Mouse (Mus musculus) forebrain, postnatal 0 days (tissue): ENCODE data around the gene Dab1. TPM values are rescaled to one million over a fixed set of nuclear protein-coding genes. Genes with fewer than 3 reads are reported as not detected.
A peak's percentile ranks its signal among the peaks of the same experiment; 100 is the strongest.

Experiments used
- ATAC-seq: fragments of 200-750 bp; cut with Nextera tagmentation; 2 replicates; pipeline ENCODE4 v1.8.0; 2017; ENCODE audit warnings: mild to moderate bottlenecking, moderate library complexity
- DNase-seq: peaks from one replicate; pipeline ENCODE4 v3.0.0-alpha.2; 2015
- H3K27ac ChIP-seq: fragments of 300-500 bp; sonication (generic); 2 replicates; pipeline ENCODE4 v1.5.1; 2014; ENCODE audit warnings: low read depth, mild to moderate bottlenecking, antibody characterized with exemption, low read length, moderate library complexity, mixed read lengths
- H3K27me3 ChIP-seq: fragments of 300-500 bp; sonication (generic); 2 replicates; pipeline ENCODE4 v1.6.1; 2014; ENCODE audit warnings: mild to moderate bottlenecking, low read length, mixed read lengths; ENCODE audit not compliant: insufficient read depth
- H3K36me3 ChIP-seq: fragments of 300-500 bp; sonication (generic); 2 replicates; pipeline ENCODE4 v1.6.1; 2014; ENCODE audit warnings: mild to moderate bottlenecking, moderate library complexity; ENCODE audit not compliant: insufficient read depth
- H3K4me1 ChIP-seq: fragments of 300-500 bp; sonication (generic); 2 replicates; pipeline ENCODE4 v1.6.1; 2014; ENCODE audit warnings: antibody characterized with exemption; ENCODE audit not compliant: insufficient read depth
- H3K4me2 ChIP-seq: fragments of 300-500 bp; sonication (generic); 2 replicates; pipeline ENCODE4 v1.6.1; 2014; ENCODE audit warnings: low read depth, mild to moderate bottlenecking, moderate library complexity
- H3K4me3 ChIP-seq: fragments of 300-500 bp; sonication (generic); 2 replicates; pipeline ENCODE4 v1.5.1; 2014; ENCODE audit warnings: low read depth, low read length, mixed read lengths
- H3K9ac ChIP-seq: fragments of 300-500 bp; sonication (generic); 2 replicates; pipeline ENCODE4 v1.6.1; 2014; ENCODE audit warnings: mild to moderate bottlenecking
- H3K9me3 ChIP-seq: fragments of 300-500 bp; sonication (generic); 2 replicates; pipeline ENCODE4 v1.6.1; 2016; ENCODE audit warnings: low read length
- CTCF ChIP-seq: sonication (generic); IDR thresholded peaks from 2 replicates; pipeline ENCODE4 v1.5.1; 2016; ENCODE audit warnings: antibody characterized with exemption, control low read depth, low read depth
- WGBS: fragments of 180-500 bp; shearing (Covaris S2); extraction: QIAGEN DNeasy Blood & Tissue Kit; methylation state at CpG from one replicate; pipeline ENCODE4 v1.1.7; 2014; 5-methylcytosine and 5-hydroxymethylcytosine counted together
- polyA plus RNA-seq: library from polyadenylated mRNA; unstranded; fragments of >200 nt; fragmentation: Nextera tagmentation; extraction: Ambion mirVana; gene quantifications from 2 replicates; pipeline ENCODE4 v1.2.1, GENCODE M21; 2015
- total RNA-seq: library from RNA; depleted of rRNA; stranded (reverse); fragments of >200 nt; gene quantifications from 2 replicates; pipeline ENCODE4 v1.2.3, GENCODE M21; 2014

Dab1 gene
- total and polyA plus RNA-seq, 2 experiments from 2014 or later = 64.8 to 141 TPM

- H3K9ac ChIP-seq = no peak overlapping the region
- no peaks in the 10 kb centered on the region for H3K27me3 ChIP-seq
- ATAC-seq (peak; percentile 32; the same call in 1 of the 2 replicates), DNase-seq (peak; percentile 60)
- H3K27ac ChIP-seq = no peak overlapping the region
- H3K36me3 ChIP-seq = no peaks in the 10 kb centered on the region
- peak; percentile 71 for TF ChIP-seq CTCF
- H3K4me3 ChIP-seq = no peak overlapping the region
- H3K4me2 ChIP-seq = 0 out of 2 replicates have a peak overlapping the region, but pooled peaks have one; percentile 24
- WGBS = 5% methylated on average over 10 of the region's 10 CpGs
- H3K4me1 ChIP-seq = no peaks in the 10 kb centered on the region
- no peaks in the 10 kb centered on the region for H3K9me3 ChIP-seq
These were observed 895.4 kb downstream of the Dab1 start for GRCm38 (mm10) chr4:104514568-104515000.

DNA sequence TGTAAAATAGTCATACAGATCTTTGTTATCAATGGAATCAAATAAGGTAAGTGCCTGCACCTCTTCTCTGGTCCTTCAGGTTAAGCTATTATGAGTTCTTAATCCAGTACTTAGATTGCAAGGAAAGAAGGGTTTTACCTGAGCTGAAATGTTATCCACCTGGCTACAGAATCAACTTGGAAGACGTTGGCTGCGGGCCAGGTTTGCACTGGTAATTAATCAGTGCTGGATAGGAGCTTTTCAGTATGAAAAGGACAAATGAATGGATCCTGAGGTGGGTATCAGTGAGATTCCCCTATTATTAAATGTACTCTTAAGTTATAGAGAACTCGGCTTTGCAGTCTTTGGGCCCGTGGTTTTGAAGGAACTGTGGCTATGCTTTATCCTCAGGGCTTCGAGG is 896.5 kb downstream of the Dab1 start:
- Histone ChIP-seq H3K4me1 (no peaks in the 10 kb centered on the region), H3K4me2 (no peak overlapping the region), H3K9me3 (no peaks in the 10 kb centered on the region), H3K36me3 (no peaks in the 10 kb centered on the region), H3K27me3 (no peaks in the 10 kb centered on the region), H3K9ac (no peak overlapping the region), H3K27ac (no peak overlapping the region), H3K4me3 (no peak overlapping the region)
- WGBS = 36% methylated on average over 5 of the region's 5 CpGs
- ATAC-seq (no peak), DNase-seq (no peak)
- TF ChIP-seq CTCF = no peak

GRCm38 (mm10) chr4:104522324-104522723 is 903.2 kb downstream of the Dab1 start:
- DNase-seq (no peak), ATAC-seq (no peak)
- 29% methylated on average over 8 of the region's 8 CpGs for WGBS
- Histone ChIP-seq H3K4me3 (no peak overlapping the region), H3K27me3 (no peaks in the 10 kb centered on the region), H3K4me2 (no peak overlapping the region), H3K27ac (no peak overlapping the region), H3K9ac (no peak overlapping the region), H3K9me3 (no peaks in the 10 kb centered on the region), H3K36me3 (no peaks in the 10 kb centered on the region), H3K4me1 (peaks cover 12% of the 10 kb centered on the region)
- no peak for TF ChIP-seq CTCF

- Histone ChIP-seq H3K4me3 (no peak overlapping the region), H3K36me3 (no peaks in the 10 kb centered on the region), H3K4me1 (peaks cover 12% of the 10 kb centered on the region), H3K27ac (no peak overlapping the region), H3K9me3 (no peaks in the 10 kb centered on the region), H3K4me2 (no peak overlapping the region), H3K27me3 (no peaks in the 10 kb centered on the region), H3K9ac (no peak overlapping the region)
- WGBS = 73% methylated on average over 7 of the region's 7 CpGs
- DNase-seq (no peak), ATAC-seq (no peak)
- no peak for TF ChIP-seq CTCF
These were observed 904.6 kb downstream of the Dab1 start for GRCm38 (mm10) chr4:104523776-104524175.

DNA sequence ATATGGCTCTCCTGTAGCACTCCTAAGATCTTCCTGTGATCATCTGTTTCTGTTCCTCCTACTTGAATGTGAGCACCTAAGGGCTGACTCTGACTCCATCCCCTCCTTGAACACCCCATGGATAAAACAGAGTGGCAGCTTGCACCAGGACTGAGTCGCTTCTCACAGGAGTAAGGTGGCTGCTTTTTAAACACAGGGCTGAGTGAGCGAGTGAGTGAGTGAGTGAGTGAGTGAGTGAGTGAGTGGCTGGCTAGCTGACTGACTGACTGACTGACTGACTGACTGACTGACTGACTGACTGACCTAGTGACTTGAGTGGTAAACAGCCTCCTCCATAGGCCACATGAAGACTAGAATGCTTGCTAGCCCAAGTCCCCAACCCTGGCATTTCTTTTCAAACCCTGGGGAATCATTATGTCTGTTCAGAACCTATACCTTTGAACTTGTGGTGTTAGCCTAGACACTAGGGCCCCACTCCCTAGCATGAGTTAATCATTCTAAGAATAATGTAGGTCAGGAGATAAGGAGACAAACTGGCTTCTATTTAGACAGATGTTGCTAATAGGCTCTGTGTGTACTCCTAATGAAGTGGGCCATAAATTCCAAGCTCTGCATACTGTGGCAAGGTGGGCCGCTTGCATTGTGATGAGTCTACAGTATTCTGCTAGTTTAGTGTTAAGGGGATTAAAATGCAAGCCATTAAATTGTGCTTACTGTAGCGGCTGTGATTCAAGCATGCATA is 910.9 kb downstream of the Dab1 start:
- Histone ChIP-seq H3K9ac (no peak overlapping the region), H3K4me3 (no peak overlapping the region), H3K27ac (no peak overlapping the region), H3K9me3 (no peaks in the 10 kb centered on the region), H3K36me3 (no peaks in the 10 kb centered on the region), H3K4me1 (no peaks in the 10 kb centered on the region), H3K4me2 (no peak overlapping the region), H3K27me3 (no peaks in the 10 kb centered on the region)
- 81% methylated on average over 4 of the region's 4 CpGs for WGBS
- ATAC-seq (no peak), DNase-seq (no peak)
- TF ChIP-seq CTCF = no peak

DNA sequence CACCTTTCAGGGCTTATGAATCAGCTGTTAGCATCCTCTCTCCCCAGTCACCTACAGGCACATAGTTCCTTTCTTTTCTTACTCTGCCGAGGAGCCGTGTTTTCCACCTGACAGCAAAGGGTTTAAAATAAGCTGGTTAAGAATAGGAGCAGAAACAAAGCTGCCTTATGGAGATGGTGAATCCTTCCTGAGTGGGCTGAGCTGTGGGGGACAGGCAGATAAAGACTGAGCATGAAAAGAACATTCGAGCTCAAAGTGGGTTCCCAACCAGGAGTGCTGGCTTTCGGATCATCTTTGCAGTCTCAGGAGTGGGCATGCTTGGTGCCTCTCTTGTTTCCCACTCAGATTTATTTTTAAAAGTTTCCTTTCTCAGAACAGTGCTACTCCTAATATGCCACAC is 913.7 kb downstream of the Dab1 start:
- no peaks in the 10 kb centered on the region for H3K36me3 ChIP-seq
- no peak overlapping the region for H3K9ac ChIP-seq
- DNase-seq (no peak), ATAC-seq (no peak)
- TF ChIP-seq CTCF = no peak
- 88% methylated on average over 4 of the region's 4 CpGs for WGBS
- H3K4me2 ChIP-seq = no peak overlapping the region
- no peaks in the 10 kb centered on the region for H3K4me1 ChIP-seq
- no peak overlapping the region for H3K4me3 ChIP-seq
- H3K27me3 ChIP-seq = no peaks in the 10 kb centered on the region
- no peaks in the 10 kb centered on the region for H3K9me3 ChIP-seq
- no peak overlapping the region for H3K27ac ChIP-seq

GRCm38 (mm10) chr4:104538420-104538819 is 919.3 kb downstream of the Dab1 start:
- H3K36me3 ChIP-seq = no peaks in the 10 kb centered on the region
- ATAC-seq (no peak), DNase-seq (no peak)
- no peak overlapping the region for H3K4me3 ChIP-seq
- H3K9me3 ChIP-seq = no peaks in the 10 kb centered on the region
- no peak overlapping the region for H3K4me2 ChIP-seq
- WGBS = 85% methylated on average over 3 of the region's 3 CpGs
- no peak for TF ChIP-seq CTCF
- H3K27ac ChIP-seq = no peak overlapping the region
- no peaks in the 10 kb centered on the region for H3K27me3 ChIP-seq
- no peaks in the 10 kb centered on the region for H3K4me1 ChIP-seq
- H3K9ac ChIP-seq = no peak overlapping the region
